In the genomic region with DNA sequence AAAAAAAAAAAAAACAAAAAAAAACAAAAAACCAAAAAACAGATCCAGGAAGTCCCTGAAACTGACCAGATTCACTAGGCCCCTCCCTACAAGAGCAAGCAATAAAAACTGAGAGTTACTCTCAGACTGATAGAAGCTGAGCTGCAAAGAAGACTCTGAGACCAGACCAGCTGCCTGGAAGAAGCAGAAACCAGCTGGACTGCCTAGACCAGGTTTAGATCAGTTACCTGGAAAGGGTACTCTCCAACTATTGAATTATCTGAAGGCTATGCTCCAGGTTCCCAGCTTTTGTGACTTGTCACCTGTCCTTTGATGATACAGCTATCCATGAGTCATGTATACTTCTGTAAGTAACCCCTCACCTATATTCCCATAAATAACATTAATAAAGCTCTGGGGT, we compare ENCODE assay signal across 29 mouse cellular contexts. TPM values are rescaled to one million over a fixed set of nuclear protein-coding genes. Genes with fewer than 3 reads are reported as not detected.
DNase-seq lines count a peak whose midpoint lies in the region; ATAC-seq lines count a peak whose summit lies in the region.
"Had no signal": no experiment of that assay in that cellular context is flagged by ENCODE, and none has a peak within 500 bp of the region (broad histone marks: within the 10 kb centered on the region; RNA-seq: fewer than 3 reads in every experiment).

No protein-coding gene starts in this region.

- peaks cover 37% of the 10 kb centered on the region for H3K36me3 ChIP-seq in erythroblast, embryonic 14.5 days (ENCODE audit: control insufficient read depth)
- H3K36me3 ChIP-seq in heart, embryonic 12.5 days: peaks cover 5% of the 10 kb centered on the region; the same call in 1 of the 2 replicates
- H3K36me3 ChIP-seq in megakaryocyte, embryonic 14.5 days (replicated peaks; ENCODE audit: low read length): peaks cover 32% of the 10 kb centered on the region
- peaks cover 3% of the 10 kb centered on the region; the same call in 1 of the 2 replicates for H3K36me3 ChIP-seq in liver, embryonic 16.5 days (ENCODE audit: control insufficient read depth, insufficient read depth)
- H3K36me3 ChIP-seq: forebrain, embryonic 10.5 days; hindbrain, embryonic 12.5 days; intestine, embryonic 15.5 days; limb, embryonic 10.5 days; limb, embryonic 15.5 days; lung, embryonic 15.5 days; neural tube, embryonic 15.5 days; stomach, embryonic 15.5 days had no signal

- H3K27me3 ChIP-seq in erythroblast, embryonic 14.5 days (ENCODE audit: control insufficient read depth): no peaks in the 10 kb centered on the region; the same call in 1 of the 2 replicates
- no peaks in the 10 kb centered on the region for H3K27me3 ChIP-seq in heart, embryonic 12.5 days (replicated peaks)
- no peaks in the 10 kb centered on the region for H3K27me3 ChIP-seq in megakaryocyte, embryonic 14.5 days (replicated peaks)
- no peaks in the 10 kb centered on the region for H3K27me3 ChIP-seq in liver, embryonic 16.5 days (ENCODE audit: control insufficient read depth, insufficient read depth, low read depth, low read length)
- H3K27me3 ChIP-seq: intestine, embryonic 15.5 days; limb, embryonic 15.5 days; lung, embryonic 15.5 days; stomach, embryonic 15.5 days had no signal

- peak overlapping the region; percentile 24; the same call in 1 of the 2 replicates for H3K4me2 ChIP-seq in heart, embryonic 12.5 days
- H3K4me2 ChIP-seq in liver, embryonic 16.5 days (ENCODE audit: low read depth, low read length): peak overlapping the region; percentile 98; the same call in 1 of the 2 replicates
- H3K4me2 ChIP-seq: hindbrain, embryonic 12.5 days; limb, embryonic 15.5 days; neural tube, embryonic 15.5 days had no signal

- no peak overlapping the region for H3K27ac ChIP-seq in heart, embryonic 12.5 days (ENCODE audit: poor library complexity, severe bottlenecking)
- no peak overlapping the region for H3K27ac ChIP-seq in liver, embryonic 16.5 days (ENCODE audit: low read length)
- H3K27ac ChIP-seq: forebrain, embryonic 10.5 days; hindbrain, embryonic 12.5 days; hindbrain, postnatal 0 days; intestine, embryonic 15.5 days; layer of hippocampus, adult 2 months; limb, embryonic 10.5 days; limb, embryonic 15.5 days; lung, embryonic 15.5 days; neural tube, embryonic 15.5 days; stomach, embryonic 15.5 days had no signal

- peak overlapping the region; percentile 81 for H3K4me3 ChIP-seq in erythroblast, embryonic 14.5 days (replicated peaks)
- H3K4me3 ChIP-seq in heart, embryonic 12.5 days: peak overlapping the region; percentile 72
- H3K4me3 ChIP-seq in megakaryocyte, embryonic 14.5 days (replicated peaks): peak overlapping the region; percentile 33
- peak overlapping the region; percentile 6; the same call in 1 of the 2 replicates for H3K4me3 ChIP-seq in liver, embryonic 16.5 days (ENCODE audit: low read depth, low read length)
- H3K4me3 ChIP-seq: forebrain, embryonic 10.5 days; hindbrain, embryonic 12.5 days; intestine, embryonic 15.5 days; layer of hippocampus, adult 2 months; limb, embryonic 10.5 days; lung, embryonic 15.5 days; neural tube, embryonic 15.5 days had no signal

- H3K9me3 ChIP-seq in erythroblast, embryonic 14.5 days (ENCODE audit: control insufficient read depth, low read length): peaks cover 5% of the 10 kb centered on the region
- H3K9me3 ChIP-seq in heart, embryonic 12.5 days (replicated peaks): no peaks in the 10 kb centered on the region
- H3K9me3 ChIP-seq in megakaryocyte, embryonic 14.5 days: peaks cover 4% of the 10 kb centered on the region; the same call in 1 of the 2 replicates
- H3K9me3 ChIP-seq in liver, embryonic 16.5 days (replicated peaks; ENCODE audit: control insufficient read depth, low read length): no peaks in the 10 kb centered on the region; the same call in 1 of the 2 replicates
- H3K9me3 ChIP-seq: forebrain, embryonic 10.5 days; hindbrain, embryonic 12.5 days; intestine, embryonic 15.5 days; limb, embryonic 10.5 days; limb, embryonic 15.5 days; lung, embryonic 15.5 days; neural tube, embryonic 15.5 days; stomach, embryonic 15.5 days had no signal

- no peak overlapping the region for H3K9ac ChIP-seq in heart, embryonic 12.5 days
- H3K9ac ChIP-seq in liver, embryonic 16.5 days (ENCODE audit: low read depth, low read length): no peak overlapping the region
- H3K9ac ChIP-seq: forebrain, postnatal 0 days; hindbrain, embryonic 12.5 days; intestine, embryonic 15.5 days; limb, embryonic 15.5 days; lung, embryonic 15.5 days; neural tube, embryonic 15.5 days; stomach, embryonic 15.5 days had no signal

- H3K4me1 ChIP-seq in erythroblast, embryonic 14.5 days (ENCODE audit: control insufficient read depth): peaks cover 67% of the 10 kb centered on the region
- peaks cover 40% of the 10 kb centered on the region for H3K4me1 ChIP-seq in heart, embryonic 12.5 days (replicated peaks)
- H3K4me1 ChIP-seq in megakaryocyte, embryonic 14.5 days: peaks cover 54% of the 10 kb centered on the region
- H3K4me1 ChIP-seq in liver, embryonic 16.5 days (ENCODE audit: control insufficient read depth, low read depth, low read length): peaks cover 41% of the 10 kb centered on the region

- no peak for DNase-seq in heart, adult 8-10 months (ENCODE audit: low spot score)
- no peak for DNase-seq in left cerebral cortex, adult 8-10 months (ENCODE audit: low spot score in 2 of 2)
- DNase-seq: adrenal gland, postnatal 14 days; cerebellum, adult 11 months; cerebellum, adult 9-10 months; cerebellum, postnatal 36 days; forebrain, postnatal 0 days; heart, postnatal 14 days; kidney, adult 2 months; kidney, postnatal 36 days; midbrain, embryonic 14.5 days; retina, postnatal 1 day; right cerebral cortex, postnatal 14 days had no signal

- no peak for ATAC-seq in erythroblast, adult 5-6 weeks (replicated peaks; ENCODE audit: low FRiP score, poor library complexity, severe bottlenecking)
- ATAC-seq in heart, embryonic 12.5 days (ENCODE audit: insufficient number of reproducible peaks, low FRiP score): no peak
- no peak for ATAC-seq in megakaryocyte, adult 5-6 weeks (ENCODE audit: poor library complexity, severe bottlenecking)
- ATAC-seq in liver, embryonic 16.5 days (ENCODE audit: low read depth): no peak
- ATAC-seq: forebrain, postnatal 0 days; hindbrain, postnatal 0 days; intestine, embryonic 15.5 days had no signal

RNA-seq across cellular contexts. Expression of a gene that starts 3.7 kb away (rescaled TPM):
- polyA plus RNA-seq in erythroblast, embryonic 14.5 days (2012): 0.08 and 0.18 TPM in 2 replicates
- 7.9 and 9.8 TPM in 2 replicates for total RNA-seq in erythroblast, adult 5-6 weeks (2015; ENCODE audit: low replicate concordance)
- 18.4 and 20.8 TPM in 2 replicates for total RNA-seq in erythroblast, adult 5-6 weeks (2017; ENCODE audit: low replicate concordance)
- polyA plus RNA-seq in heart, embryonic 12.5 days (2016; fragmentation: Nextera tagmentation; extraction: Ambion mirVana): 46.5 and 47.1 TPM in 2 replicates
- 10 to 100 TPM in 3 of 4 experiments, 1 to 10 TPM in 1; 9.9 to 18.2 (median 14.5) TPM for total RNA-seq in heart, adult 8-10 months (2022)
- polyA plus RNA-seq in megakaryocyte, embryonic 14.5 days (2012; ENCODE audit: insufficient read depth, low replicate concordance): 1.9 and 6.5 TPM in 2 replicates
- total RNA-seq in megakaryocyte, adult 5-6 weeks (2015): 41.7 and 51.1 TPM in 2 replicates
- total RNA-seq in megakaryocyte, adult 5-6 weeks (2017): 68.3 and 71.2 TPM in 2 replicates
- 9.1 and 9.6 TPM in 2 replicates for polyA plus RNA-seq in liver, embryonic 16.5 days (2015; fragmentation: Nextera tagmentation; extraction: Ambion mirVana)
- 1 to 10 TPM; 4.0 to 7.7 (median 5.6) TPM for total RNA-seq in left cerebral cortex, adult 8-10 months (2022)

Comparison
In these comparisons a context has a peak if more than half of its experiments do, and no peak if none do; other contexts are left out.
1. H3K4me3 ChIP-seq: peak in every context shown above with its lines; median percentile 81 in erythroblast, embryonic 14.5 days; 72 in heart, embryonic 12.5 days; 33 in megakaryocyte, embryonic 14.5 days; 6 in liver, embryonic 16.5 days.